Mouse (Mus musculus) cerebellum, postnatal 36 days (tissue): ENCODE results near the gene Sprr2i.

ENCODE experiments used
- DNase-seq, 2 experiments: peaks; one replicate each; pipeline ENCODE4 v3.0.0; 2021 to 2022; ENCODE audit warnings: mixed read lengths in 2 of 2

Sprr2i gene

GRCm38 (mm10) chr3:92407691-92408090, at the start of gene Sprr2i:
TSS of gene Sprr2i (plus strand) at chr3:92407991.
- no peak for DNase-seq

GRCm38 (mm10) chr3:92361619-92362018, 46.2 kb upstream of the Sprr2i start:
- DNase-seq = no peak

- no peak for DNase-seq
These were observed 42.9 kb upstream of the Sprr2i start, which contains the start of gene Sprr2f for GRCm38 (mm10) chr3:92364887-92365286. TSS of gene Sprr2f (plus strand) at chr3:92365187.

- no peak for DNase-seq
These were observed 34.2 kb upstream of the Sprr2i start for GRCm38 (mm10) chr3:92373613-92374012.

GRCm38 (mm10) chr3:92385385-92385784, 22.4 kb upstream of the Sprr2i start, which contains the start of gene Sprr2h:
TSS of gene Sprr2h (plus strand) at chr3:92385685.
- DNase-seq = no peak

GRCm38 (mm10) chr3:92394301-92394700, 13.5 kb upstream of the Sprr2i start:
- DNase-seq = no peak

- DNase-seq = no peak
These were observed 10.0 kb downstream of the Sprr2i start, which contains the start of gene Sprr2j-ps for GRCm38 (mm10) chr3:92417782-92418181. TSS of gene Sprr2j-ps (plus strand) at chr3:92418082.

GRCm38 (mm10) chr3:92429323-92429722, 21.5 kb downstream of the Sprr2i start, which contains the start of gene Gm9774:
TSS of gene Gm9774 (minus strand) at chr3:92429423.
- DNase-seq = no peak

GRCm38 (mm10) chr3:92432282-92432681, 24.5 kb downstream of the Sprr2i start, which contains the start of gene Sprr2k:
TSS of gene Sprr2k (plus strand) at chr3:92432582.
- no peak for DNase-seq

GRCm38 (mm10) chr3:92438689-92439088, 30.9 kb downstream of the Sprr2i start, which contains the start of gene Sprr1b:
TSS of gene Sprr1b (minus strand) at chr3:92438789.
- no peak for DNase-seq

- DNase-seq = no peak
These were observed 32.4 kb downstream of the Sprr2i start for GRCm38 (mm10) chr3:92440177-92440576.

- no peak for DNase-seq
These were observed 47.4 kb downstream of the Sprr2i start for GRCm38 (mm10) chr3:92455151-92455550.

GRCm38 (mm10) chr3:92458620-92459019, 50.8 kb downstream of the Sprr2i start, which contains the start of gene Sprr3:
TSS of gene Sprr3 (minus strand) at chr3:92458720.
- DNase-seq = no peak
